Mouse (Mus musculus): ENCODE measurements at regions not wholly inside any gene's neighbourhood (a gene's known extent, or its start where the extent isn't known, plus 50 kb on each side); places are given as distances from the start of the nearest gene placed in this dataset.

GRCm38 (mm10) chr12:16457419-16457818 lies 153.3 kb downstream of the Lpin1 start:
- TF ChIP-seq MAX (IDR thresholded peaks at IDR 0.05; ENCODE audit: low read length) (no peak), POLR2A (IDR thresholded peaks at IDR 0.05; ENCODE audit: control insufficient read depth in 1 of 2, insufficient read depth in 1 of 2, low read depth in 1 of 2, low read length in 2 of 2, poor library complexity in 1 of 2) (no peak), ETS1 (IDR thresholded peaks at IDR 0.05; ENCODE audit: low read depth, low read length) (no peak), E2F4 (IDR thresholded peaks at IDR 0.05; ENCODE audit: borderline replicate concordance, low read depth, low read length) (no peak), TAL1 (IDR thresholded peaks at IDR 0.05; ENCODE audit: low read length) (no peak), UBTF (IDR thresholded peaks at IDR 0.05; ENCODE audit: borderline replicate concordance, insufficient read depth, low read depth, low read length) (no peak), CTCF (IDR thresholded peaks at IDR 0.05 in 2 of 3, conservative IDR thresholded peaks at IDR 0.05 in 1 of 3; ENCODE audit: control insufficient read depth in 1 of 3, insufficient read depth in 1 of 3, low read depth in 2 of 3, low read length in 3 of 3, poor library complexity in 1 of 3, severe bottlenecking in 1 of 3) (no peak), TBP (IDR thresholded peaks at IDR 0.05; ENCODE audit: low read depth, low read length) (no peak), SIN3A (IDR thresholded peaks at IDR 0.05; ENCODE audit: low read length) (no peak), ZMIZ1 (IDR thresholded peaks at IDR 0.05; ENCODE audit: low read depth, low read length) (no peak), POLR2AphosphoS5 (IDR thresholded peaks at IDR 0.05; ENCODE audit: borderline replicate concordance, low read depth, low read length) (no peak), NELFE (IDR thresholded peaks at IDR 0.05; ENCODE audit: low read depth, low read length) (no peak), EP300 (IDR thresholded peaks at IDR 0.05; ENCODE audit: low read depth in 1 of 2, low read length in 2 of 2) (no peak)

Data from MEL (cell line).